Mouse (Mus musculus) lung, adult 10 weeks (tissue): ENCODE data around the gene Speer3. TPM values are rescaled to one million over a fixed set of nuclear protein-coding genes. Genes with fewer than 3 reads are reported as not detected.

Experiments
- polyA plus RNA-seq: library from polyadenylated mRNA; stranded (reverse); fragments of 350-450 nt; fragmentation: Illumina TruSeq; extraction: RNeasy Lipid Tissue Mini Kit (QIAGEN cat#74804); gene quantifications from one replicate; pipeline ENCODE4 v1.2.3, GENCODE M21; 2014; ENCODE audit warnings: low read depth, low replicate concordance; ENCODE audit not compliant: insufficient read depth

Gene Speer3
- polyA plus RNA-seq: not detected

GRCm38 (mm10) chr5:13791319-13791718 lies at the start of gene Speer3:
Gene Speer3, plus strand, starts transcription at chr5:13791619.

Other genes with a start within 250 kb of the Speer3 start
- gene Sema3e, start 233.7 kb downstream of the Speer3 start, polyA plus RNA-seq: 12.4 TPM